Mouse (Mus musculus) right cerebral cortex, adult 18-20 months (tissue): ENCODE measurements around the gene Tcte1.

Source experiments
- DNase-seq: peaks from one replicate; pipeline ENCODE4 v3.0.0; 2022; ENCODE audit warnings: mixed read lengths

Gene Tcte1

GRCm38 (mm10) chr17:45523263-45523662 lies at the start of gene Tcte1:
TSS of gene Tcte1 (plus strand) at chr17:45523434.
- no peak for DNase-seq

GRCm38 (mm10) chr17:45473667-45474066 lies 49.6 kb upstream of the Tcte1 start:
- no peak for DNase-seq

- DNase-seq = no peak
Measured at GRCm38 (mm10) chr17:45474146-45474545, 49.1 kb upstream of the Tcte1 start.

- peak; percentile 92 for DNase-seq
Measured at GRCm38 (mm10) chr17:45474669-45475465, 48.4 kb upstream of the Tcte1 start, which contains the start of gene Spats1. TSS of gene Spats1 (minus strand) at chr17:45475415.

- peak; percentile 83 for DNase-seq
Measured at GRCm38 (mm10) chr17:45478234-45478825, 44.9 kb upstream of the Tcte1 start.

- no peak for DNase-seq
Measured at GRCm38 (mm10) chr17:45480429-45480828, 42.8 kb upstream of the Tcte1 start.

- no peak for DNase-seq
Measured at GRCm38 (mm10) chr17:45485581-45485980, 37.7 kb upstream of the Tcte1 start.

GRCm38 (mm10) chr17:45487216-45487615 lies 36.0 kb upstream of the Tcte1 start:
- DNase-seq = no peak

GRCm38 (mm10) chr17:45488321-45489254 lies 34.6 kb upstream of the Tcte1 start:
- DNase-seq = no peak

- DNase-seq = no peak
Measured at GRCm38 (mm10) chr17:45489736-45490135, 33.5 kb upstream of the Tcte1 start.

- no peak for DNase-seq
Measured at GRCm38 (mm10) chr17:45490532-45491154, 32.6 kb upstream of the Tcte1 start.

- DNase-seq = no peak
Measured at GRCm38 (mm10) chr17:45495398-45495797, 27.8 kb upstream of the Tcte1 start.

- no peak for DNase-seq
Measured at GRCm38 (mm10) chr17:45498397-45498796, 24.8 kb upstream of the Tcte1 start.

- DNase-seq = no peak
Measured at GRCm38 (mm10) chr17:45499516-45499915, 23.7 kb upstream of the Tcte1 start.

GRCm38 (mm10) chr17:45500981-45501380 lies 22.3 kb upstream of the Tcte1 start:
- no peak for DNase-seq

GRCm38 (mm10) chr17:45502324-45502723 lies 20.9 kb upstream of the Tcte1 start:
- DNase-seq = no peak

- DNase-seq = no peak
Measured at GRCm38 (mm10) chr17:45503301-45503973, 19.8 kb upstream of the Tcte1 start.

- no peak for DNase-seq
Measured at GRCm38 (mm10) chr17:45505941-45506465, 17.2 kb upstream of the Tcte1 start.

- peak; percentile 93 for DNase-seq
Measured at GRCm38 (mm10) chr17:45506700-45507189, 16.5 kb upstream of the Tcte1 start, which contains the start of gene Aars2. TSS of gene Aars2 (plus strand) at chr17:45506841.

- DNase-seq = no peak
Measured at GRCm38 (mm10) chr17:45510871-45511270, 12.4 kb upstream of the Tcte1 start.

- no peak for DNase-seq
Measured at GRCm38 (mm10) chr17:45511757-45512156, 11.5 kb upstream of the Tcte1 start.
